Mouse (Mus musculus) adrenal gland, postnatal 10 days (tissue): ENCODE results near the gene Fhl3. TPM values are rescaled to one million over a fixed set of nuclear protein-coding genes. Genes with fewer than 3 reads are reported as not detected.

Source experiments
- microRNA-seq: library from miRNA; unstranded; fragments of <30 nt; microRNA quantifications from one replicate; pipeline ENCODE4 v1.2.0, GENCODE M21; 2021
- total RNA-seq, 2 experiments: library from RNA; stranded (reverse); gene quantifications; 2 replicates each; pipeline ENCODE4 v1.2.3; 2021

Gene Fhl3
- total RNA-seq, 2 experiments from 2014 or later: 9.5 to 15.8 TPM

Small RNA genes within 50 kb of the gene (microRNA-seq; reads per million reads assigned to microRNA genes)
- gene Gm24721 (not detected), gene Mir697 (not detected), gene Mir698 (not detected)

Other genes starting within 250 kb of the Fhl3 start
- not detected for gene 3100002H09Rik, start 89.9 kb upstream of the Fhl3 start, total RNA-seq
- under 1 TPM; 0.24 to 0.27 TPM for gene Pou3f1, start 43.9 kb upstream of the Fhl3 start, total RNA-seq
- 10 to 100 TPM; 29.4 to 29.9 TPM for gene Utp11, start 7.1 kb upstream of the Fhl3 start, total RNA-seq
- 10 to 100 TPM; 39.2 to 40.3 TPM for gene Sf3a3, start 14.1 kb downstream of the Fhl3 start, total RNA-seq
- 10 to 100 TPM; 20.4 to 25.4 TPM for gene Inpp5b, start 41.1 kb downstream of the Fhl3 start, total RNA-seq
- 10 to 100 TPM; 24.0 to 24.7 TPM for gene Mtf1, start 101.4 kb downstream of the Fhl3 start, total RNA-seq
- 10 to 100 TPM; 34.9 to 42.9 TPM for gene Yrdc, start 150.0 kb downstream of the Fhl3 start, total RNA-seq
- gene 1110065P20Rik, start 150.5 kb downstream of the Fhl3 start, total RNA-seq: 10 to 100 TPM; 49.6 to 54.7 TPM
- 1 to 10 TPM; 3.5 to 5.2 TPM for gene Maneal, start 161.5 kb downstream of the Fhl3 start, total RNA-seq
- gene Epha10, start 180.2 kb downstream of the Fhl3 start, total RNA-seq: 1 to 10 TPM; 4.5 to 4.9 TPM
- 10 to 100 TPM in 1 of 2 experiments, 1 to 10 TPM in 1; 9.6 to 11.1 TPM for gene 9930104L06Rik, start 236.3 kb downstream of the Fhl3 start, total RNA-seq
- 10 to 100 TPM; 18.6 to 19.2 TPM for gene Cdca8, start 238.6 kb downstream of the Fhl3 start, total RNA-seq